Mouse (Mus musculus) urinary bladder, adult 18-20 months (tissue): ENCODE measurements around the gene Dnajb4.
"Not testable (repeated sequence)": the region's sequence is repeated elsewhere in the genome, so short reads cannot be mapped to it uniquely, and the experiment has no call there.

Experiments used
- DNase-seq, 2 experiments: peaks; one replicate each; pipeline ENCODE4 v3.0.0; 2022; ENCODE audit warnings: low spot score in 2 of 2, mixed read lengths in 2 of 2

The Dnajb4 gene

GRCm38 (mm10) chr3:152147085-152147831 lies 62.8 kb downstream of the Dnajb4 start:
- no peak for DNase-seq

- DNase-seq, result no peak
Observed at GRCm38 (mm10) chr3:152145186-152145585, 64.9 kb downstream of the Dnajb4 start.

- no peak for DNase-seq
Observed at GRCm38 (mm10) chr3:152142989-152143695, 67.0 kb downstream of the Dnajb4 start.

GRCm38 (mm10) chr3:152142146-152142545 lies 68.0 kb downstream of the Dnajb4 start:
- DNase-seq, result no peak

GRCm38 (mm10) chr3:152139308-152139707 lies 70.8 kb downstream of the Dnajb4 start:
- not testable (repeated sequence) for DNase-seq

- DNase-seq, result not testable (repeated sequence)
Observed at GRCm38 (mm10) chr3:152136106-152136505, 74.0 kb downstream of the Dnajb4 start.

GRCm38 (mm10) chr3:152133621-152134020 lies 76.5 kb downstream of the Dnajb4 start:
- no peak for DNase-seq

- no peak for DNase-seq
Observed at GRCm38 (mm10) chr3:152130963-152131362, 79.1 kb downstream of the Dnajb4 start.

GRCm38 (mm10) chr3:152129426-152129825 lies 80.7 kb downstream of the Dnajb4 start:
- DNase-seq, result not testable (repeated sequence)

GRCm38 (mm10) chr3:152128631-152129030 lies 81.5 kb downstream of the Dnajb4 start:
- no peak for DNase-seq
